Mouse (Mus musculus): ENCODE data around the gene Fam151b.
A peak's percentile ranks its signal among the peaks of the same experiment; 100 is the strongest.

Gene Fam151b

GRCm38 (mm10) chr13:92483852-92484463, at the start of gene Fam151b:
Gene Fam151b, minus strand, starts transcription at chr13:92484015.
- peak; percentile 92 to 95 for DNase-seq

DNA sequence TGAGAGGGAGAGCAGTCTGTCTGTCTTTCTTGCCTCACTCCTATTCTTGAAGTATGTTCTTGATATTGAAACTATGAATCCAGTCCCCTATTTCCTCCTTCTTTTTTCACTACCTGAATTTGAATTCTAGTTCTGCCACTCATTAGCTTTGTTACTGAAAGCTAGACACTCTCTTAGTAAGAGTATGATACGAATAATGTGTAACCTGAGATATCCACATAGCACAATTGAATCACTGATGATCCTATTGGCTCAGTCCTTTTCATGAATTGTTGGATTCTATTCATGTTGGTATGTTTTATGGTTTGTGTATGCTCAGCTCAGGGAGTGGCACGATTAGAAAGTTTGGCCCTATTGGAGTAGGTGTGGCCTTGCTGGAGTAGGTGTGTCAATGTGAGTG, 48.4 kb upstream of the Fam151b start:
- DNase-seq, result no peak

GRCm38 (mm10) chr13:92531237-92531636, 47.4 kb upstream of the Fam151b start:
- no peak for DNase-seq

DNA sequence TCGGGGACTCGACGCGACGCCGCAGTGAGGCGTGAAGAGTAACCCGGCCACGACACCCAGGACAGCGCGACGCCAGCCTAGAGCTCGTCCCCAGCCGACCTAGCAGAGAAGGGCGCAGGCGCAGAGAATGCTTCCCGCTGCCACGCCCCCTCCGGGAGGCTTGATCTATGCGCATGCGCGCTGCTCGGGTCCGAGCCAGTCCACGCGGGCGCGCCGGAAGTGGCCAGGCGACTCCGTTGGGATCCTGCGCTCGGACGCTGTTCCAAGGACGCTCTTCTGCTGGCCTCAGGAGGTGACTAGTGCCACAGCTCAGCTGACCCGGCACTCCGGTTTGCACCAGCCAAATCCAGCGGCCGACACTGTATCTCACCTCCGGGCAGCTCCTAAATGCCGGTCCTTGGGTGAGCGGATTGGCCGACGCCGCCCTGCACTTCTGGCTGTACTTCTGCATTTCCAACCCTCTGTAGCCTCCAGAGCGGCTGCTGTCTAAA, 47.0 kb upstream of the Fam151b start, which contains the start of gene Zfyve16:
Gene Zfyve16, minus strand, starts transcription at position 148 of the 491 bp plus-strand sequence.
- DNase-seq, result peak; percentile 99 to 100

DNA sequence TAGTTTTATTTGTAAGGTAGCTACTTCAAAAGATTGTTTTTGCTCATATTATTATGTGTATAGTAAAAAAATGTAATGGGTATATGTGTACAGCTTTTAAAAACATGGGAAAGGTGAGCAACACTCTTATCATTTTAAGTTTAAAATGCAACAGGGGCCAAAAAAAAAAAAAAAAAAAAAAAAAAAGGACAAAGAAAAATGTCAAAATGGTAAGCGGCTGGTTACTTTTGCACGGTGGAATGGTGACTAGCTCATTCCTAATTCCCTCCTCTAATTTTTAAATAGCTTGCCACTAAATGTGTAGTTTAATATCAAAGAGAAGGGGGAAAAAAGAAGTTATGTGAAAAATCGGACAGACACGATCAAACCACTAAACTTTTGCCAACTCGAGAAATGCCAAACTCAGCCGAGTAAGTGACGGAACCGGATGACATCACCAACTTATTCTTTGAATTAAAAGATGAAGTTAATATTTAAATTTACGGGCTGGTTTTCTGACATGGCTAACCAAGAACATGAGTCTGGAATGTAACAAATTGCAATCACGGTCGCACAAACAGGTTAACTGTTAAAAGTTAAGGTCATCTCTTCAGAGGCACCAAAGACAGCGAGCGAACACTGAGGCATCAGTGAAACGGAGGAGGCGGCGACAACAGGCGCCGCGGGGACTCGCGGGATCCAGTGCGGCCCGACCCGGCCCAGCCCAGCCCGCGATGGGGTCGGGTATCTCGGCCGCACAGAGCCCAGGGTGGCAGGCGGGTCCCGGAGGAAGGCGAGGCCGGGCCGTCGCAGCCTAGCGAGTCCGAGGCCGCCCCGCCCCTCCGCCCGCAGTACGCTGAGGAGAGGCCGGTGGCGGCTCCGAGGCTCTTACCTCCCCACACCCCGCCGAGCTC, 46.3 kb upstream of the Fam151b start:
- DNase-seq, result no peak

DNA sequence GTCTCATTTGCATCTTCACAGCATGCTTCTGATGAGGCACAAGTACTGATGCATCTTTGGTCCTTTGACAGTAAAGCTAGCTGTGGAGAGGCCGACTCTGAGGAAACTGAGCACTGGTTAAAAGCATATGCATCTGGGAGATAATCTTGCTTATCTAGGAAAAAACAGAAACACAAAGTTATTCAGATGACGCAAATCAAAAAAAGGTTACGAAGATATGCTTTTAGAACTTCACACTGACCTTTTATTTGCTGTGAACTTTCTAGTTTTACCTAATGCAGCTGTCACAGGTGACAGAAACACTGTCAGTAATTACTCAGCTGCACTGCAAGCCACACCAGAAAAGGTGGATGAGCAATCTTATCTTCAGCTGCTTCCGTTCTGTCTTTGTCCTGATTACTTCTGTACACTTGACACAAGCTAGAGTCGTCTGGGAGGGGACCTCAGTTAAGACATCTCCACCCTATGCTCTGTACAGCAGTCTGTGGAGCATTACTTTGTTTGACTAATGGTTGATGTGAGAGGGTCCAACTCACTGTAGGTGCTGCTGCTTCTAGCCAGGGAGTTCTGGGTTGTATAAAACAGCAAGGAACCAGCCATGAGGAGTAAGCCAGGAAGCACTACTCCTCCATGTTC, 39.5 kb upstream of the Fam151b start:
- no peak for DNase-seq

DNA sequence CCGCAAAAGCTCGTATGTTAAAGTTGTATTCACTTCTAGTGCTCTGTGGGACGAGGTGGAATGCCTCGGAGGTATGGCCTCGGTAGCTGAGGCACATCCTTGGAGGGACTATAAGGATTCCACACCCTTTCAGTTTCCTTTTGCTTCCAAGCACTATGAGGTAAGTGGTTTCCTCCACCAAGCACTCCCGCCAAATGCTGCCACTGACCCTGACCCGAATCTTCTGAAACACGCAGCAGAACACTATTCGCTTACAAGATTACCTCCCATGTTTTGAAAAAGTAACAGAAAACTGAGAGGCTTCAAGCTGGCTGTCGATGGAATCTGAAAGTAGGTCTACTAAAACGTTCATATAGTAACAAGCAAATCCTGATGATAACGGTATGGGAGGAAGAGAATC, 21.1 kb upstream of the Fam151b start:
- no peak for DNase-seq

DNA sequence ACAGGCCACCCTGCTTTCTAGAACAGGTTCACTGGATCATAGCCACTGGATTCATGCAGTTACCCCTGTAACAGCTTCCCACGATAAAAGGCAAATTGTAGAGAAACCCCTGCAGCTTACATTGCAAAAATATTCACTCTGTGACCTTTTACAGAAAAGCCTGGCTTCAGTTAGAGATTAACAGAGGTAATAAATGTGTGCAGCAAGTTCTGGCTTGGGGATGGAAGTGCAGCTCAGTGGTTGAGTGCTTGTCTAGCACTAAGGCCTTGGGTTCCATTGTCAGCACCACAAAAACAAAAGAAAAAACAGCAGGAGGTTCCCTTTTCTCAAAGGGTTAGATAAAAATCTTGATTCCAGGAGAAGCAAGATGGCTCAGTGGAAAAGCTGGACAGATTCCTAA, 8.1 kb upstream of the Fam151b start:
- no peak for DNase-seq

- DNase-seq, result peak in 1 of 2 experiments; percentile 18
These were observed 7.0 kb upstream of the Fam151b start for GRCm38 (mm10) chr13:92490817-92491216.

DNA sequence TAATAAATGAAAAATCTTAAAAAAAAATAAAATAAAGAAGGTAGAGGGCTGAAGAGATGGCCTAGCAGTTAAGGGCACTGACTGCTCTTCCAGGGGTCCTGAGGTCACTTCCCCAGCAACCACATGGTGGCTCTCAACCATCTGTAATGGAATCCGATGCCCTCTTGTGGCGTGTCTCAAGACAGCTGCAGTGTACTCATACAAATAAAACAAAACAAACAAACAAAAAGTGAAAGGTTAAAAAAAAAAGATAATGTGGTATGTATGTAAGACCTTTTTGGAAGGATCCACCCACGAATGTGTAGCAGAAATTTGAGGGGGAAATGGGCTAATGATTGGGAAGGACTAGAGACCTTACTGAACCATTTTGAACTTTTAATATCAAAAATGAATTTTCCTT, 467 bp downstream of the Fam151b start:
- DNase-seq, result peak; percentile 37 to 61

DNA sequence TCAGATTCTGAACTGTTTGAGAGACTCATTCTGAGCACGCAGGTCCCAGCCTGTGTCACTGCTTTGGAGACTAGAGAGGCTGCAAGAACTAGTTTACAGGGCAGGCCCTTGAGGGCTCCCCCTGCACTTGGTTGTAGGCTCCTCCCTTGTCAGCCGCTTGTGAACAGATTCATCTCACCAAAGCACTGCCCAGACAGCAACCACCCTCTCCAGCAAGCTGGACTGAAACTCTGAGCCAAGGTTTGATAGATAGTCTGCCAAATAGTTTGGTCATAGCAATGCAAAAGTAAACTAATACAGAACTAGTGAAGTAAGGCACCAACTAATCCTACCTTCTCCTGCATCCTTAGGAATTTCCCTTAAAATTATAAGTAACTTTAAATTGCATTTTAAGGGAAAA, 13.7 kb downstream of the Fam151b start:
- DNase-seq, result no peak

DNA sequence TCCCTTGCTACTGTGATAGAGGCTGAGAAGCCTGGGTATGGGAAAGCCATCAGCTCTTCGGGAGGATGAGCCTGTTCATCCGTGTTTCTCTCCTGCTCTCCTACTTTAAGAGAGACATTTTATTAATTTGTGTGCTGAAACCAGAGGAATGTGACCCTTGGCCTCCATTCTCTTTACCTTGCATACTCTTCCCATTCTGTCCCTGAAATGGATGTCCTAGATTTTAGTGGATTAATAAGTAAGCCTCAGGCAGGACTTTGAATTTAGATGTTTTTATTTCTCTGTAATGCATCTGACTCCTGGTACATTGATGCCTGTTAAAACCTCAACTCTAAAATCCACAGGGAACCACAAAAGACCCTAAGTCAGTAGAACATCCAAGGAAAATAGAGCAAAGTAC, 14.4 kb downstream of the Fam151b start:
- no peak for DNase-seq

DNA sequence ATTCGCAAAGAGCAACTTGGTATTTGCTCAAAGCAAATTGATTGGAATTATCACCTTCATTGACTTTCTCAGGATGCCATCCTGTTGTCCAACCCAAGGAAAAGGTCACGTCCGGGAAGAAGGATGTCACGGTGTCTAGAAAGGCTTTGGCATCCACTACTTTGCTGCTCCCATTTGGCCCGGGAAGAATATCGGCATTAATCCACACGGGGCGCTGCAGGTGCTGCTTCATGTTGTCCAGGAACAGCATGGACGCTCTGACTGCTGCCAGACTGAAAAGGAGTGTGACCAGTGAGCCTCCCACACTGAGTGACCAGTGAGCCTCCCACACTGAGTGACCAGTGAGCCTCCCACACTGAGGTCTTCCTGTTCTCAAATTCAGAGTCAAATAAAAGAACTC, 15.9 kb downstream of the Fam151b start:
- DNase-seq, result peak in 1 of 2 experiments; percentile 25

DNA sequence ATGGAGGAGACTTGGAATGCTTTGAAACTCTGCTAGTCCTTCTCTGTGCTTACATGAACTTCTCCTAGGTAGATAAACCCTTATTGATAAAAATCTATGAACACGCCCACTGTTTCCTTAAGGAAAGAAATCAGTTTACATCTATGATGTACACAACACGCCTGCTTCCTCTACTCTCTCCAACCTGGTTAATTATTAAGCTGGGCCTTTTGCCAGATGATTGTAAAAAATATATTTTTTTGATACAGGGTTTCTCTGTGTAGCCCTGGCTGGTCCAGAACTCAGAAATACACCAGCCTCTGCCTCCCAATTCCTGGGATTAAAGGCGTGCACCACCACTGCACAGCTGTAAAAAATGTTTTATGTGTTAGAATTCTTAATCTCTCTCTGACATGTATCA, 19.1 kb downstream of the Fam151b start:
- DNase-seq, result no peak

DNA sequence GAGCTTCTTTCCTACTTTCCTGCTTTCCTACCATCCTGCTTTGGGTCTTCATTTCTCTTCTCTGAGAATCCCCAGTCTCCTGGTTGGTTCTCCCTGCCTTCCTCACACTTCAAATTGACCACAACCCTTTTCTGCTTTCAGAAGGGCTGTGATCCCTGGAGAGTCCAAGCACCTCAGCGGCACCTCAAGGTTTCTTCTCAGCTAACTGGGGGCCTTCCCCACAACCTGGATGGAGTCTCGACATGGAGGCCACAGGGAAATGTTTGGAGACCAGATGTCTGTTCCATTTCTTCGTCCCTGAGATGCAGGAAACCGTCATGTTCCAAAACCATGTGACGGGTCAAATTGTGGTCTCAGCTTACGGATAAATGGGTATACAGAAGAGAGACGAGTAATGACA, 36.9 kb downstream of the Fam151b start:
- DNase-seq, result no peak

GRCm38 (mm10) chr13:92440286-92440685, 43.5 kb downstream of the Fam151b start:
- no peak for DNase-seq

- DNase-seq, result no peak
These were observed 45.2 kb downstream of the Fam151b start for GRCm38 (mm10) chr13:92438656-92439055.

DNA sequence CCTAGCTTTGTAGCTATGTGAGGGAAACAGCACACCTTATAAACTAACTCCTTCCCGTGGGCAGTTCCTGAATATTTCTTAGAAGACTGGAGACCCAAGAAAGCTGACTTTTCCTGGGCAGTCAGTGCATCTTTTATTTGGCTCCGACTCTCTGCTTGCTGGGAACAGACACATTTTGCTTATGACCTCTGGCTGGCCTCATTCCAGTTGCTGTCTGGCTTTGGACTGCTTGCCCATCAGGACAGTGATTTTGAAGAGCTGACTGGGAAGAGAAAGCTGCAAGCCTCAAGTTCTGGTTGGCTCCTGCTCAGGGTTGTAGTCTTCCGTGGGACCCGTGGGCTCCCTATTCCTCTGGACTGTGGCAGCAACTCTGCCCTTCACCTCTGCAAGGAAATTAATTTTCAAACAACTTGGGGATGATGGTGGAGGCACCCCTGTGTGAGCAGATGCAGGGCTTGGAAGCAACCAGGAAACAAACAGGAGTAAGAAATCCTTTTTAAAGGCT, 56.4 kb downstream of the Fam151b start:
- peak; percentile 13 to 45 for DNase-seq

DNA sequence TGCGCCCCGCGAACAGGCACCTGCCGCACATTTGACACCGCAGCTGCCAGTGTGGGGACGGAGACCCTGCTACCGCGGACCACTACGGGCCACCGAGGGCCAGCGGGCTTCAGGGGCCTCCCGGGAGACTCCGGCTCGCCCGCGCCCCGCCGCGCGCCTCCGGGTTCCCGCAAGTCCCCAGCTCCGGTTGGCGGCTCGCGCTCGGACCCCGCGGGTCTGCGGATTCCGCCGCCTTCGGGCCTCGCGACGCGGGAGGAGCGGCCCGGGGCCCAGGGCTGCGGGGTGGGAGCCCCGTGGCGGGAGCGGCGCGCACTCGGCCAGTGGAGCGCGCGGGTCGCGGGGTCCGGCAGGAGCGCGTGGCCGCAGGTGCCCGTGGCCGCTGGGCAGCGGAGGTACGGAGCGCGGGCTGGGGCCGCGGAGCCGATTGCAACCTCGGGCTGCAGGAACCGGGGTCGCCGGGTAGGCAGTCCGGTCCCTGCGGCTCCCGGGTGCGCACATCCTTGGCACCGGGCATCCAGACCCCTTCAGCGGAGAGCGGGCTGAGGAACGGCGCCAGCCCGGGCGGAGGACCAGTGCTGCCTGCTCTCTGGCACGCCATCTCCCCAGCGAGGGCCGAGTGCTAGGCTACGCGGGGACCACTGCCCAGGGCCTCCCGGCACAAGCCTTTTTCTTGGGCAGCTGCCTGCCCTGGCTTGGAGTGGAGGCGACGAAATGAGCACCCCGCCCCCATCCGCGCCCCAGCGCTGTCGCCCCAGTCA, 57.3 kb downstream of the Fam151b start:
- DNase-seq, result peak; percentile 69 to 73

- peak; percentile 89 to 95 for DNase-seq
These were observed 58.0 kb downstream of the Fam151b start, which contains the start of gene Ankrd34b for GRCm38 (mm10) chr13:92425758-92426264. Gene Ankrd34b, plus strand, starts transcription at chr13:92425896.

DNA sequence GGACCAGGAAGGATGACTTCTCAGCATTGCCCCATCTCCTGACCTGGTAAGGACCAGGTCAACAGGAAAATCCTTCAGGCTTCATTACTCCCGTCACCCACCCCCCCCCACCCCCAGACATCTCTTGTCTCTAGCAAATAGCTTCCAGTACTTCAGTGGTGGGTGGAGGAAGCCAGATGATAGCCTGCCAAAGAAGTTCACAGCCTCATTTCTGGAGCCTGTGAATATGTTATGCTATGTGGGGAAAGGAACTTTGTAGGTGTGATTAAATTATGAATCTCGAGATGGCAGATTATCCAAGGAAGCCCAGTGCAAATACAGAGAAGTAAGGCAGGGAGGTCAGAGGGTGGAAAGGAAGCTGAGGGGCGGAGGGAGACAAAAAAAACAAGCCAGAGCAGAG, 60.1 kb downstream of the Fam151b start:
- no peak for DNase-seq

DNA sequence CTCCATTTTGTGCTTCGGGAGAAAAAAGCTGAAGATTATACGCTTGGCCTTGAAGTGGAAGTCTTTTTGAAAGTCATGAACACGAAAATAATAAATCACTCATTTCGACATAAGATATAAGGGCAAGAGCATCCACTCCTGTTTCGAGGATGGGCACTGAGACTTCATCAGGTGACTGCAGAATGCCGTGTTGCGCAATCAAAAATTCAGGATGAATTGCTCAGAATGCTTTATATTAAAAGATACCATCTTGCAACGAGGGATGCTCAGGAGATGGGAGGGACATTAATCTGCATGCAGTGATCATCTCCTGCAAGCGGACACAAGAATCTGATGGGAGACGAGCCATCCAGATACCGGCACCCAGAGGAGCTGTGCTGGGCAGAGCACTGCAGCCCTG, 64.2 kb downstream of the Fam151b start:
- no peak for DNase-seq
